Mouse (Mus musculus) macrophage (primary cell): ENCODE measurements around the gene Lmod1. TPM values are rescaled to one million over a fixed set of nuclear protein-coding genes. Genes with fewer than 3 reads are reported as not detected.

ENCODE experiments used
- H3K27ac ChIP-seq: fragments of 350-480 bp; formaldehyde crosslinking; 2 replicates; pipeline ENCODE4 v1.9.0; 2021
- H3K36me3 ChIP-seq: fragments of 350-480 bp; formaldehyde crosslinking; 2 replicates; pipeline ENCODE4 v1.9.0; 2021; ENCODE audit errors: inconsistent target
- H3K4me3 ChIP-seq: fragments of 350-480 bp; formaldehyde crosslinking; 2 replicates; pipeline ENCODE4 v1.9.0; 2021; ENCODE audit errors: inconsistent target
- H3K79me2 ChIP-seq: fragments of 350-480 bp; formaldehyde crosslinking; 2 replicates; pipeline ENCODE4 v1.9.0; 2021; ENCODE audit errors: inconsistent target
- WGBS: methylation state at CpG from one replicate; pipeline ENCODE4 v1.1.7; 2026; ENCODE audit warnings: inconsistent platforms; ENCODE audit not compliant: missing documents; 5-methylcytosine and 5-hydroxymethylcytosine counted together
- polyA plus RNA-seq: library from polyadenylated mRNA; stranded (reverse); fragments of 250-400 nt; gene quantifications from 3 replicates; pipeline ENCODE4 v1.2.4, GENCODE M21; 2018; ENCODE audit warnings: inconsistent platforms

Lmod1 gene
- polyA plus RNA-seq, 1 experiment from 2014 or later: not detected

DNA sequence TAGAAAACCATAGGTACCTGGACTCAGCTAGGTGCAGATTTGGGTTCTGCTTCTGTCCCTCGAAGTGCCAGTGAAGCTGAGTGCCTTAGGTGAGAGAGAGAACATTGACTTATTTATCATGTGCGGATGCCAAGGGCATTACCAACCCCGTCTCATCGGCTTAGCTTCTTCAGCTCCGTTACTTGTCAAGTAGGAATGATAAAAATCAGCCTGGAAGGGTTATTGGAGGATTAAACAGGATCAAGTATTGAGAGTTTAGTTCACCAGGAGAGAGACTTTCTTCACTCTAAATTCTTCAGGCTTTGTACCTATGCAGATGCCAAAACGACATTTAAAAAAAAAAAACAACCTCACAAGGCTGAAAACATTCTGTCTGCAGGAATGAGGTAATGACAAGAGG lies 6.0 kb downstream of the Lmod1 start:
- H3K79me2 ChIP-seq: no peaks in the 10 kb centered on the region
- no peaks in the 10 kb centered on the region for H3K36me3 ChIP-seq
- no peak overlapping the region for H3K27ac ChIP-seq
- WGBS: 78% methylated on average over 6 of the region's 6 CpGs
- no peak overlapping the region for H3K4me3 ChIP-seq

DNA sequence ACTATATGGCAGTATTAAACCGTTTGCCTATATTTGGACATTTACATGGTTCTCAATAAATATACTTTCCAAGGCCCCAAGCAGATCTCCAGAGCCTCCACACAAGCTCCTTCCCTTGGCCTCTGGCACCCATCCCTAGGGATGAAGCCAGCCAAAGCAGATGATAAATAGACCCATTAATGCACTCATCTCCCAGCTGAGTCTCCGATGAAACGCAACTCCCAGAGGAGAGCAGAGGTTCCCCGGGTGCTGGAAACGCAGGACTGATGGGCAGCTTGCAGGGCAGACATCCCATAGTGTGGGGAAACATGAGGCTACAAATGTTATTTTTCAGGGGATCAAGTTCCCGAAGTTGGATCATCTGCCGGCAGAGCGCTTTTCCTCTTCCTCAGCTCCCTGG lies 17.3 kb downstream of the Lmod1 start:
- Histone ChIP-seq H3K4me3 (no peak overlapping the region), H3K36me3 (no peaks in the 10 kb centered on the region), H3K27ac (no peak overlapping the region), H3K79me2 (no peaks in the 10 kb centered on the region)
- 91% methylated on average over 8 of the region's 8 CpGs for WGBS

- 46% methylated on average over 4 of the region's 4 CpGs for WGBS
- H3K36me3 ChIP-seq: no peaks in the 10 kb centered on the region
- no peak overlapping the region for H3K4me3 ChIP-seq
- no peaks in the 10 kb centered on the region for H3K79me2 ChIP-seq
- no peak overlapping the region for H3K27ac ChIP-seq
Observed at GRCm38 (mm10) chr1:135344026-135344425, 19.4 kb downstream of the Lmod1 start.

DNA sequence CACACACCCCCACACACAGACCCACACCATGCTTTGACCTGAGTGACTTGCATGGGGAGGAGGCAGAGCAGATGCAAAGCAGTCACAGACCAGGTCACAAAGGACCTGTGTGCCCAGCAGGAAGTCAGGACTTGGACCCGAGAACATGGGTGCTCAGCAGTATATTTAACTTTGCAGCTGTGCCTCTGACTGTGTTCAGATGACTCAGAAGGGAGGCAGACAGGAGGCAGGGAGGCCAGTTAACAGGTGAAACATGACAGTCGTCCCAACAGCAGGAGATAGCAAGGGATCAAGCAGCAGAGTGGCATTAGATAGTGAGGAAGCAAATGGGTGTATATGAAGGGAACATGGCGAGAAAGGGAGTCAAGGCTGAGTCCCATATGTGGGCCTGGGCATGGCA lies 22.3 kb downstream of the Lmod1 start:
- no peaks in the 10 kb centered on the region for H3K36me3 ChIP-seq
- no peak overlapping the region for H3K4me3 ChIP-seq
- H3K27ac ChIP-seq: no peak overlapping the region
- H3K79me2 ChIP-seq: no peaks in the 10 kb centered on the region
- 94% methylated on average over 3 of the region's 3 CpGs for WGBS

- WGBS: 90% methylated on average over 4 of the region's 4 CpGs
- Histone ChIP-seq H3K36me3 (no peaks in the 10 kb centered on the region), H3K79me2 (no peaks in the 10 kb centered on the region), H3K27ac (no peak overlapping the region), H3K4me3 (no peak overlapping the region)
Observed at GRCm38 (mm10) chr1:135347498-135348169, 23.0 kb downstream of the Lmod1 start.

DNA sequence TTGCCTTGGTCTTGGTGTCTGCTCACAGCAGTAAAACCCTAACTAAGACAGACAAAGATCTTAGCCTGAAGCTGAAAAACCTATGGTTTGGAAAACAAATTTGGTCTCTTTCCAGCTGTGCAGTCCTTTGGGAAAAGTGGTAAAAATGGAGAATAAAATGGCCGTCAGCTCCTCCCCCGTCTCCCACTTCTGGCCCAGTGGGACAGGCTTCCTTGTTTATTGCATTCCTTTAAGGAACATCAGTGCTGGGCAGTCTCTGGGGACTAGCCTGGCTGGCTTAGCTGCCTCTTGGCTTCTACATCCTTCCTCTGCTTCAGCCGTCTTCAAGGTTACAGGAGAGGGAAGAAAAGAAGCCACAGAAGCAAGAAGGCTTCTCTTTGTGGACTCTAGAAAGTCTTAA lies 27.3 kb downstream of the Lmod1 start:
- WGBS: 87% methylated on average over 3 of the region's 3 CpGs
- H3K79me2 ChIP-seq: no peaks in the 10 kb centered on the region

GRCm38 (mm10) chr1:135359071-135359470 lies 34.5 kb downstream of the Lmod1 start:
- Histone ChIP-seq H3K79me2 (no peaks in the 10 kb centered on the region), H3K27ac (no peak overlapping the region), H3K4me3 (no peak overlapping the region), H3K36me3 (no peaks in the 10 kb centered on the region)
- whole genome bisulfite sequencing: 54% methylated on average over 2 of the region's 2 CpGs

More for the DNA sequence above, 27.3 kb downstream of the Lmod1 start:
- no peak overlapping the region for H3K4me3 ChIP-seq
- no peaks in the 10 kb centered on the region for H3K36me3 ChIP-seq
- no peak overlapping the region for H3K27ac ChIP-seq

DNA sequence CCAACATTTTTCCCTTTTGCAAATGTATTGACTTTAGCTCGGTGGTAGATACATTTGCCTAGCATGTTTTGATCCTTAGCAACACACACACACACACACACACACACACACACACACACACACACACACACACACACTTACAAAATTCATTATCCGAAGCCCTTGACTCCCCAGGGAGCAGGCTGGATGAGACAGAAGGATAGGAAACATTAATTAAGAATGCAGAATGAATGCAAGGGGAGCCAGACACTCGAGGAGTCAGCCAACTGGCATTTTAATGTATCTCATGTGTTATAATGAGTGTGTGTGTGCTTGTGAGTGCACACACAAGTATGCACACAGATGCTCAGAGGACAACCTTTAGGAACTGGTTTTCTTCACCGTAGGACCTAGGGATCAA lies 36.9 kb downstream of the Lmod1 start:
- Histone ChIP-seq H3K36me3 (no peaks in the 10 kb centered on the region), H3K27ac (no peak overlapping the region), H3K4me3 (no peak overlapping the region), H3K79me2 (no peaks in the 10 kb centered on the region)
- 88% methylated on average over 4 of the region's 4 CpGs for WGBS

- Histone ChIP-seq H3K36me3 (no peaks in the 10 kb centered on the region), H3K27ac (no peak overlapping the region), H3K79me2 (no peaks in the 10 kb centered on the region), H3K4me3 (no peak overlapping the region)
Observed at GRCm38 (mm10) chr1:135362115-135362514, 37.5 kb downstream of the Lmod1 start.

DNA sequence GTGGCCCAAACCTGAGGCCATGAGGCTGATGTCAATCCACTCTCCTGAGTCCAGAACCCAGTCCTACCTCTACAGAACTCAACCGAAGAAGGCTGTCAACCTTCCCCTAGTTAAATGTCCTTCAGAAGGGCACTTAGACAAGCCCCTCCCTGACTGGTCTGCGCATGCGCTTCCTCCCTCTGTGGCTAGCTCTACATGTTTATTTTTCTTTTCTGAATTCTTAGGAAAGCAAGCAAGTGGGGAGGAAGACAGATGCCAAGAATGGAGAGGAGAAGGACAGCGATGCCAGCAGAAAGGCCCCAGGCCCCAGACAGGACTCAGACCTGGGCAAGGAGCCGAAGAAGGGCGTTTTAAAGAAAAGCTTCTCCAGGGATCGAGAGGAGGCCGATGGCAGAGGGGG lies 38.8 kb downstream of the Lmod1 start:
- H3K79me2 ChIP-seq: no peaks in the 10 kb centered on the region
- no peak overlapping the region for H3K4me3 ChIP-seq
- no peak overlapping the region for H3K27ac ChIP-seq
- 94% methylated on average over 8 of the region's 8 CpGs for WGBS
- H3K36me3 ChIP-seq: no peaks in the 10 kb centered on the region

DNA sequence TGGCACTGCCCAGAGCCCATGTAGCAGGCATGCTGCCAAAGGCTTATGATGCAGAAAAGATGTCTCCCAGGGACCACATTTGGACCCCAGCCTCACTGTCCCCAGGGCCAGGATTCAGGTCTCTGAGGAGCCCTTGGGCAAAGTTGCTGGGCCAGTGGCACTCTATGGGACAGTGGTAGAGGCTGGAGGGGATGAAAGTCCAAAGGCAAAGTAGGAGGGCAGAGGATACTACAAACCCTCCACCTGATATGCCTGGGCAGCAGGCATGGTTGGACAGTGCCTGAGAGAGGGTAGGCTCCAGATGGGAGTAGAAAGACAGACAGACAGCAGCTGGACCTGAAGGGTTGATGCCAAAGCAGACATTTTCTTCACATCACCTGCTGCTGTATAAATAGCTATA lies 41.8 kb downstream of the Lmod1 start:
- H3K36me3 ChIP-seq: no peaks in the 10 kb centered on the region
- no peak overlapping the region for H3K4me3 ChIP-seq
- no peak overlapping the region for H3K27ac ChIP-seq
- no peaks in the 10 kb centered on the region for H3K79me2 ChIP-seq

GRCm38 (mm10) chr1:135367005-135367404 lies 42.4 kb downstream of the Lmod1 start:
- Histone ChIP-seq H3K4me3 (no peak overlapping the region), H3K79me2 (no peaks in the 10 kb centered on the region), H3K27ac (no peak overlapping the region), H3K36me3 (no peaks in the 10 kb centered on the region)
- 94% methylated on average over 7 of the region's 7 CpGs for WGBS

GRCm38 (mm10) chr1:135367595-135367994 lies 43.0 kb downstream of the Lmod1 start:
- 89% methylated on average over 8 of the region's 8 CpGs for WGBS
- Histone ChIP-seq H3K79me2 (no peaks in the 10 kb centered on the region), H3K4me3 (no peak overlapping the region)

GRCm38 (mm10) chr1:135368245-135368644 lies 43.6 kb downstream of the Lmod1 start:
- 2% methylated on average over 20 of the region's 20 CpGs for WGBS
- Histone ChIP-seq H3K79me2 (no peaks in the 10 kb centered on the region), H3K27ac (no peak overlapping the region), H3K4me3 (peak overlapping the region; percentile 22; the same call in 1 of the 2 replicates), H3K36me3 (no peaks in the 10 kb centered on the region)

More at GRCm38 (mm10) chr1:135367595-135367994, 43.0 kb downstream of the Lmod1 start:
- no peaks in the 10 kb centered on the region for H3K36me3 ChIP-seq
- H3K27ac ChIP-seq: no peak overlapping the region

- H3K27ac ChIP-seq: no peak overlapping the region
- H3K36me3 ChIP-seq: no peaks in the 10 kb centered on the region
- H3K4me3 ChIP-seq: no peak overlapping the region
- H3K79me2 ChIP-seq: no peaks in the 10 kb centered on the region
- 19% methylated on average over 14 of the region's 14 CpGs for WGBS
Observed at GRCm38 (mm10) chr1:135368982-135369381, 44.4 kb downstream of the Lmod1 start.

DNA sequence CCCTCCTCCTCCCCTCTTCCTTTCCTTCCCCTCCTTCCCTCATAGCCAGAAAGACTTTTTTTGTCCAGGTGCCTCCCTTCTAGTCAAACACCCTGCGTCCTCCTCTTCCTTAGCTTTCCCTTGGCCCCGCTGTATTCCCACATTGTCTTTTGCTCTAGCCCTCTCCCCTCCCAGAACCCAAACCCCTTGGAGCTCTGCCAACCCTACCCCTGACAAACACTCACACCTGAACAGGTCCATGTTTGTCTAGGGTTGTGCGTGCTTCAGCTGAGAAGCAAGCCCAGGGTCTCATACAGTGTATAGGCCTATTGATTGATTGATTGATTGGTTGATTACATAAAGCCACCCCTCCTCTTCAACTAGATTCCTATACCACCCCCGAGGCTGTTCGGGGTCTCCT lies 44.8 kb downstream of the Lmod1 start:
- no peaks in the 10 kb centered on the region for H3K79me2 ChIP-seq
- H3K36me3 ChIP-seq: no peaks in the 10 kb centered on the region
- no peak overlapping the region for H3K4me3 ChIP-seq
- no peak overlapping the region for H3K27ac ChIP-seq
- WGBS: 92% methylated on average over 4 of the region's 5 CpGs
